Mouse (Mus musculus): Measurements from ENCODE around the gene Il17c. TPM values are rescaled to one million over a fixed set of nuclear protein-coding genes. Genes with fewer than 3 reads are reported as not detected.

Gene Il17c
- total RNA-seq (2022) = not detected

DNA sequence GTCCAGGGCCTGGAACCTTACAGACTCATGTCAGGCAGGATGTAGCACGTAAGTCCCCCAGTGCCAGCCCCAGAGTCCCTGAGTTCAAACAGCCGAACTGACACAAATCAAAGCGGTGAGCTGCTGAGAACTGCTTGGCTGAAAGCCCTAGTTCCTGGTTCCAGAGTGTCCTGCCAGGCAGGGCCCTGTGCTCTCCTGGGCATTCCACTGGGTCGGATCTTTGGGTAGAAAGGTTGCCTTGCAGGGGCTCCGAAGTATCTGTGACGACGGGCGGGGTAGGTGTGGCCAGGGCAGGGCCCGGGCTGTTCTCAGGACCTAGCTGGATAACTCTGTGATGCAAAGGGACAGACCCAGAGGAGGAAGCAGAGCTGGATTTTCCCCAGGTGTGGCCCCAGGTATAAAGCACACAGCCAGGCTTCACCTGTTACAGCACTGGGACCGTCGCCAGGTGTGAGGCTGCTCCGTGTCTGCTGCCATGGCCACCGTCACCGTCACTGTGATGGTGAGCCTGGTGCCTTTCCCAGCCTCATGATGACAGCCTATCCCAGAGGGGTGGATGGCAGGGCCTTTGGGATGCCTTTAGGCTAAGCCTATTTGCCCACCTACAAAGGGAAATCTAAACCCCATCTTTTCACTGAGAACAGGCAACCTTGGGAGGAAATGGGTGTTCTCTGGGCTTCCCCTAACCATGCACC lies at the start of gene Il17c:
Gene Il17c, plus strand, starts transcription at position 645 of the 695 bp plus-strand sequence.
- no peak for DNase-seq (ENCODE audit: low spot score)

DNA sequence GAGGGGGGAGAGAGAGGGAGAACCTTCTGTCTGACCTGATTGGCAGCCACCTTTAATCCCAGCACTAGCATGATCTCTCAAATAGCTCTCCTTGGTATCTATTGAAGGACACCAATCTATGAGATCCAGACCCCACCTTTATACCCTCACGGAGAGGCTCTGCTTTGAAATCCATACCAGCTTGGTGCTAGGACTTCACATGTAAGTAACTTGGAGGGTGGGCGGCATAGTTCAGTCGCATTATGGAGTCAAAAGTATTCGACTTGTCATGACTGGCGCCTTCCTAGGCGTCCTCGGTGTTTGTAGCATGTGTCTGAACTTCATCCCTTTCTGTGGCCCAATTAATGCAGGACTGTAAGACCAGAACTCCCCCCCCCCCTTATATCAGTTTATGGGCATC lies 46.5 kb upstream of the Il17c start:
- no peak for DNase-seq (ENCODE audit: low spot score)

DNA sequence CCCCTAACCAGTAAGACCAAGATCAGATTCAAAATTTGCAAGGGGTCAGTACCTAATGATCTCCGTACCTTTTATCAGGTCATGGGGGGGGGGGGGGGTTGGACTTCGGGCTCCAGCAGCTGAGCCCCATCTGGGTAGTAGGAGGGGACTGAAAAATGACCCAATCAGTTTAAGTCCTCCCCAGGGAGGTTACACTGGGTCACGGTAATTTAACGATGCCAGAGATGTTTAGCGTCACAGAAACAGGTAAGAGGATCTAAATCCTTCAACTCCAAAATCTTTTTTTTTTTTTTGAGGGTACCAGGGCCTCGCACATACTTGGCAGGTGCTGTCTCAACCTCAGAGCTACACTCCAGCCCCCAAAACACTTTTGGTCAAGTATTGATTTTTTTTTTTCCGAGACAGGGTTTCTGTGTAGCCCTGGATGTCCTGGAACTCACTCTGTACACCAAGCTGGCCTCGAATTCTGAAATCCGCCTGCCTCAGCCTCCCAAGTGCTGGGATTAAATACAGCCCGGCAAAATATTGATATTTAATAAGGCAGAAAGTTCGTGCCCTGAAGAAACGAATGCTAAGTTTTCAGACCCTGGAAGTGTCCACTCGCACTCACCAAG lies 46.0 kb upstream of the Il17c start:
- DNase-seq (ENCODE audit: low spot score) = no peak

DNA sequence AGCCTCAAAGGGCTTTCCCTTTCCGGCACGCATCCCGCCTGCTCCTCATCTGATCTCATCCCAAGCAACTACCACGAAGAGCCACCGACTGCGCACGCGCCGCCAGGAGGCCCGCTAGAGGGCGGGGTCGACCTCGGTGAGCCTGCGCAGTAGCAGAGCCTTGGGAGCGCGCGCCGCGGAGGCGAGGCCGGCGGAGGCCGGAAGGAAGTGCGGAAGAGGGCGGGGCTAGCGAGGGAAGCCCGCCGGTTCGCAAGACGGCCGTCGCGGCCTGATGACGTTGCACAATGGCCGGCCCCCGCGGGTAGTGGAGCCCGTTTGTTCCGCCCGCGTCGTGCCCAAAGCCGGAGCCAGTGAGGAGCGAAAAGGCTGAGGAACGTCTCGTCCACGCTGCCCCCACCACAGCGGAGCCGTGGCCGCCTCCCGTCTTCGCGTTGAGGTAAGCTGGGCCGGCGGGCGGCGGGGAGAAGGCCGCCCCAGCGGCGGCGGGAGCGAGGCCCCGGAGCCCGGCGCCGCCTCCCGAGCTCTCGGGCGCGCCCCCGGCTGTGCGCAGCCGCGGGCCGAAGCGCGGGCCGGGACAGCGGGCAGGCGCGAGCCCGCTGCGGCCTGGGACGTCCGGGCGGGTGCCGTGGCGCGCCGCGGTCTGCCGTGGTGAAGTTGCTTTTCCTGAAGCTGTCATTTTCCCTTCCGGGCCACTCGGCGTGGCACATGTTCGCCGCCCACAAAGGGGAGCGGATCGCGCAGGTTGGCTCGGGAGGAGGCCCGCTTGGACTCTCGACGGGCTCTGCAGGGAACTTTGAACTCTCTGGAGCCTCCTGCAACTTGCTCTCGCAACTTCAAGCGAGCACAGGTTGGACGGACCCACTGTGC lies 45.2 kb upstream of the Il17c start, which contains the start of gene Zc3h18:
Gene Zc3h18, plus strand, starts transcription at position 245 of the 867 bp plus-strand sequence.
- peak; percentile 98 for DNase-seq (ENCODE audit: low spot score)

DNA sequence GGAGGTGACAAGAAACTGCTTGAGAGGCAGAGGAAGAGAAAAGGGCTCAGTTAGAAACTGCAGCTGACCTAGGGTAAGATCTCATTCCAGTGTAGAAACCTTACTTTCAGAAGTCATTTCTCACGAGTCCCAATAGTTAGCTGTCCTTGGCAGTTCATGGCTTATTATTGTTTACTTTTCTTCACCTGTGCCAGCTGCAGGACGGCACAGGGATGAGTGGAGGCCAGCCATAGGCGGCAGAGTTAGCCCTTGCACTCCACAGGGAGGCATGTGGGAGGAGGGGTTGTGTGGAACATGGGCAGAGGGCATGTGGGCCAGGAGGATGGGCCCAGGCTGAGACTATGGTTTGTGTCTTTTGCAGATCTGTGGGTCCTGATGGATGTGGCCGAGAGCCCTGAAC lies 38.8 kb upstream of the Il17c start:
- no peak for DNase-seq (ENCODE audit: low spot score)

DNA sequence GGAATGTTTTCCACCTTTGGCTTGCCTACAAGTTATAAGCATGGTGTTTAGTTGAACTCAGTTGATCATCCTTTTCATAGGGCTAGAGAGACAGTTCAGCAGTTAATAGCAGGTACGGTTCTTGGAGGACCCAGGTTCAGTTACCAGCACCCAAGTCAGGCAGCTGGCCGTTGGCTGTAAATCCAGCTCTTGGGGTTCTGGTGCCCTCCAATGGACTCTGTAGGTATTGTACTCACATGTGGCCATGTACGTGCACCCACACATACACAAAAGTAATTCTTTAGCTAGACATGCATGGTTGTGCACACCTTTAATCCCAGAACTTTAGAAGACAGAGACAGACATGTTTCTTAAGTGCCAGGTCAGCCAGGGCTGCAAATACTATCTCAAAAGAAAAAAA lies 32.5 kb upstream of the Il17c start:
- DNase-seq (ENCODE audit: low spot score) = no peak

DNA sequence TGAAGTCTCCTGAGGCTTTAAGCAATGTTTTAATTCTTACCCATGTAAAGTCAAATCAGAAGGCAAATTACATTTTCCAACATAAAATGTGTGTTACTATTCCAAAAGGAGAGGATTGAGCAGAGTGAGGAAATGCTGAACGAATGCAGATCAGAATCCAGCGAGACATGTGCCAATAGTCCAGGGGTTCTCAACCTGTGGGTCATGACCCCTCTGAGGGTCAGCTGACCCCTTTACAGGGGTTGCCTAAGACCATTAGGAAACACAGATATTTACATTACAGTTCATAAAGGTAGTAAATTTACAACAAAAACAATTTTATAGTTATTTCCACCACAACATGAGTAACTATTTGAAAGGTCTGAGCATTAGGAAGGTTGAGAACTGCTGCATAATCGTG lies 31.1 kb upstream of the Il17c start:
- no peak for DNase-seq (ENCODE audit: low spot score)

DNA sequence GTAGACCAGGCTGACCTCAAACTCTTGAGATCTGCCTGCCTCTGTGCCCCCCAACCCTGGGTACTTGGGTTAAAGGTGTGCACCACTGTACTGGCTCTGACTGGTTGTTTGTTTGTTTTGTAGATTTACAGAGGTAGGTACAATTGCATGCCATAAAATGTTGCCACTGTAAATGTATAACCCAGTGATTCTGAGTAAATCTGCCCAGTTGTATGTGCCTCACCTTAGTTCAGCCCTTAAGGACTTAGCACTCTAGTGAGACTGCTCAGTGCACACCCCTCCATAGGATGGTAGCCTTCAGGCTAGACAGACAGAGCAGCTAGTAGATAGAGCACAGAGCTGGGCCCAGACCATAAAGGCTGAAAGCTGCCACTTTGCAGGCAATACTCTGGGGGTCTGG lies 28.1 kb upstream of the Il17c start:
- DNase-seq (ENCODE audit: low spot score) = no peak

DNA sequence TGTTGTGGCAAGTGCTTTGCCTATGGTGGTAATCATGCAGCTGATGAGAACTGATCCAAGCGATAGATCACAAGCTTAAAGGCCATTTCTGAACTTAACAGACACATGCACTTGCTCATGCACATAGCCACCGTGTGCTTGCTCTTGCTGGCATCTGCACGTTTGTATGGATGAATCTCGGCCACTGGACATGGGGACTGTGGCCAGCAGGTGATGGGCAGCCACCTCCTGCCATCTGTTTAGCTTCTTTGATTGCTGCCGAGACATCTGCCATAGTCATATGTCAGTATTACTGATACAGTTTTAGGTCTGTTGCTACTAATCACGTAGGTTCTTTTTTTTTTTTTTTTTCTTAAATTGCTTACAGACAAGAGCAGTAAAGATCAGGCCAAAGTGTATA lies 26.5 kb upstream of the Il17c start:
- no peak for DNase-seq (ENCODE audit: low spot score)

DNA sequence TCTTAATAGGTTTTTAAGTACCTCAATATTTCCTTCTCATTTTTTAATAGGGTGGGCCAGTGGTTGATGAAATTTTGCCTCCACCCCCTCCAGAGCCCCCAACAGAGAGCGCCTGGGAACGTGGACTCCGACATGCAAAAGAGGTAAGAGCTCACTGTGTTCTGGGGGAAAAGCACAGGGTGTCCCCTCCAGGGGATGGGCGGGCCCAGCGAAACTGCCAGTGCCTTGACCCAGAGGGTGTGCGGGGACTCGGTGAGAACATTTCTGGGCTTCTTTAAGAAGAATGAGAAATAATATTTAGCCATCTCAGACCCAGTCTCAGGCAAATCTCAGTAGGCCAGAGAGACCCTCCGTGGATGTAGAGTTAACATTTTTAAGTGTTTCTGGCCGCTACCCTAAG lies 23.6 kb upstream of the Il17c start:
- no peak for DNase-seq (ENCODE audit: low spot score)

DNA sequence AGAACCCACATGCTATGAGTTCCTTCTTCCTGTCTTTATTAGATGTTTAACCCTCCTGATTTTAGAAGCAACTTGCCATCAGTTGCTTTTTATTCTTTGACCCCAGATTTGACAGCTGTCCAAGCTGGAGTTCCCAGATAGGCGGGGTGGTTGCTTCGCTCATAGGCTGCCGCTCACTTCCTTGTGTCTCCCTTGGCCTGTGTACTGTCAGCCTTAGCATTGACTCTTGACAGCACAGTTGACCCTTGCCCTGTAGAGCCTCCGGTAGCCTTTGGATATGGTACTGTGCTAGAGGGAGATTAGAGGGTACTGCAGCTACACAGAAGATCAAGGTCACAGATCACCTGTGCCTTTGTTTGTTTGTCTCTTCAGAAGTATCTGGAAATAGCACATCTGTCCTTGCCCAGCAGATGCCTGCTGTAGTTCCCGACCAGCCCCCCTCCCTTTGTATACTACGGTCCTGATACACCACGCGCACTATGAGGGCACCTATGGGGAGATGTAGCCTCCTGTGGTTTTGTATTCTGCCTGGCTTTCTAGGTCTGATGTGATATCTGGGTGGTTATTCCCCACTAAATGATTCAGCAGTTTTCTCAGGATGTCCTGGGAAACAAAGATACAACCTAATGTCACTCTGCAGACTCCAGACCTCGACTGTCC lies 16.5 kb upstream of the Il17c start:
- no peak for DNase-seq (ENCODE audit: low spot score)

DNA sequence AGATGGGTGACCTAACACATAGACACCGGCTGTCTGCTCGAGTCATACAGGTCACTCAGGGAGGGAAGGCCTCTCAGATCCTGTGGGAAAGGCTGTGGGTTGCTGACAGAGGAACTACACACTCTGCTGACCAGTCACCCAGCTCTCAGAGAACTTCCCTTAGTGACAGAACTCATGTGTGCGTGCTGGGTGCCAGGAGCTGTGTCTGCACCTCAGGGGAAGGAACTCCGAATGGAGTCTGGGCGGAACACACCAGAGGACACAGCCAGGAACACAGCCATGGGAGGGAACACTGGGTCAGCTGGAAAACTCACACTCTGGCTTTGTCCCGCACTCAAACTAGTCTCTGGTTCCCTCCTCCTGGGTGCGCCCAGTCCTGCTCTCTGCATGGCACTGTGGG lies 14.1 kb upstream of the Il17c start:
- no peak for DNase-seq (ENCODE audit: low spot score)

DNA sequence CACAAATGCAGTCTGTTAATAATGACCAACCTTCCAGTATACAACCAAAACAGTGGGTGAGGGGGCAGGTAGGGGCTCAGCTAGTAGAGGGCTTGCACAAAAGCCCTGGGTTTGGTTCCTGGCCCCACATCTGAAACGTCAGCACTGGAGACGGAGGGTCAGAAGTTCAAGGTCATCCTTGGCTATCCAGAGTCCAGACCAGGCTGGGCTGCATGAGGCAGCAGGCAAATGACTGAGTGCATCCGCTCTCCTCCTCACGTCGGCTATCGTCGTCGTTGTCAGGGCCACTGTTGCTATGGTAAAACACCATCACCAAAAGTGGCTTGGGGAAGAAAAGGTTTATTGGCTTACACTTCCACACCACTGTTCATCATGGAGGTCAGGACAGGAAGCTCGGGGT lies 7.5 kb upstream of the Il17c start:
- no peak for DNase-seq (ENCODE audit: low spot score)

DNA sequence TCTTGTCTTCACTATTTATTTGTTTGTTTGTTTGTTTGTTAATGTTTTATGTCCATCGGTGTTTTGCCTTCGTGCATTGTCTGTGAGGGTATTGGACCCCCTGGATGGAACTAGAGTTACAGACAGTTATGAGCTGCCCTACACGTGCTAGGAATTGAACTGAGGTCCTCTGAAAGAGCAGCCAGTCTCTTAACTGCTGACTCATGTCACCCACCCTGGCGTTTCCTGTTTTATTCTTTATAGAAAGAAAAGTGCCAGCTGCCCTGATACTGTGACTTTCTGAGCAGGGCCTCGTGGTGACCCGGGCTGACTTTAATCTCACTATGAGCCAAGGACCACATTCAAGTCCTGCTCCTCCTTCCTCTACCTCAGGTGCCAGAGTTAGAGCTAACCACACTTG lies 6.3 kb upstream of the Il17c start:
- DNase-seq (ENCODE audit: low spot score) = no peak

DNA sequence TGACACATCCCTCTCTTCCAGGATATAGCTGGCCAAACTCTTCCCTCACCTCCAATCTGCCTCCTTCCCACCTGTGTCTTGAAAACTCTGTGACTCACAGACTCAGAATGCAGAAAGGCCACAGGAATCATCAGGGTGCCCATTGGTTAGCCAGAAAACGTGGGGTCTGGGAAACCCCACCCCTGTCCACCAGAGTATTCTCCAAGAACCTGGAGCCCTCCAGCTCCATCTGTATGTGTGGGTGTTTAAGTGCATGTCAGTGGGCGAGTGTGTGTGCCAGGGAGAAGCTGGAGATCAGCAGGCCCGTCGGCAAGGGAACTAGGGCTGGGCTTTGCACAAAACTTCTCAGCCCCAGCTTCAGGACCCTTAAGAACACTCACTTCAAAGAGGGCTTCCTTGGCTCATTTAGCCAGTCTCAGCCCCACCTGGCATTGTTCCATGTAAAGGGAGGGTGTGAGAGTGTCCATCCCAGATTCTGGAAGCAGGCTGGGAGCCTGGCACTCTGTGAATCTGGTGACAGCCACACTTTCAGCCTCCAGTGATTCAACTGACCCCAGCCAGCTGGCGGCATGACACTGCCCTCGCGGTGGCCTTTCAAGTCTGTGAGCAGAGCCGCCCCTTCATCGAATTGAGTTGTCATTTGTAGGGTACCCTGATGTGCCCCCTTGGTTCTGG lies 1.8 kb upstream of the Il17c start:
- no peak for DNase-seq (ENCODE audit: low spot score)

DNA sequence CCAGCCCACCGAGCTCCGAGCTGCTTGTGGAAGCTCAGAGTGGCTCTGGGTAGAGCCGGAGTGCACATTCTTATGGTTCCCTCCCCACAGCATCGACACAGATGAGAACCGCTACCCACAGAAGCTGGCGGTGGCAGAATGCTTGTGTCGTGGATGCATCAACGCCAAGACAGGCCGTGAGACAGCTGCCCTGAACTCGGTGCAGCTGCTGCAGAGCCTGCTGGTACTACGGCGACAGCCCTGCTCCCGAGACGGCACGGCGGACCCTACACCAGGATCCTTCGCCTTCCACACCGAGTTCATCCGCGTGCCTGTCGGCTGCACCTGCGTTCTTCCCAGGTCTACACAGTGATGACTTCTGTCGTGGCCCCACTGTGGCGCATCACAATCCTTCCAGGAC lies 1.4 kb downstream of the Il17c start:
- no peak for DNase-seq (ENCODE audit: low spot score)

DNA sequence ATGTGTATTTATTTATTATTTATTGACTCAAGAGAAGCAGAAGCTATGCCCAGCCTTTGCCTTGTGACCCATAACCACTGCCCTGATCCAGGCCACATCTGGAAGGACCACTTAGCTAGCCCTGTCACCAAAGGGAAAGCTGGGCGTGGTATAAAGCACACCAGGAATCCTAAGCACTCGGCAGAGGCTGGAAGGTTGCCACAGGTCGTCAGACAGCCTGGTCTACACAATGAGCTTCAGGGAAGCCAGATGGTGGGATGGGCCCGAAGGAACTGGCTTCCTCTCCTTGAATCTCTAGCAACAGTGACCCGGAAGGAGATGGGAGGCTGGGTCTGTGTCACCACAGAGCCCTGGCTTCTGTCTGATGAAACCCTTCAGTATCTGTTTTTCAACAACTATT lies 1.8 kb downstream of the Il17c start:
- peak; percentile 55 for DNase-seq (ENCODE audit: low spot score)

DNA sequence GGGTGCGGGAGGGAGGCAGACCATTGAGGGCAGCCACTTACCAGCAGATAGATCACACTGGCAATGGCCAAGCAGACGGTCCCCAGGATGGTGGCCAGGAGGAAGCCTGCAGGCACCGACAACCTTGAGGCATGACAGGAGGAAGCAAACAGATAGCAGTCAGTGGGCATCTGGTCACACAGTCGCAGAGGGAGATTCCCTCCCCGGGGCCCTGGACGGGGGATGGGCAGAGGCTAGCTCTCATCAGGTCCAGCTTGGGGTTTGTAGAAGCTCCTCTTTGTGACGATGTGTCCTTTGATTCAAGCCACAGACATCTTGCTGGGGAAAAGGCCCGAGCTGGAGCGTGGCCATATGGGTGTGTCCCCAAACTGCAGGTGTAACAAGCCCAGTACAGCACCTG lies 4.3 kb downstream of the Il17c start:
- DNase-seq (ENCODE audit: low spot score) = no peak

DNA sequence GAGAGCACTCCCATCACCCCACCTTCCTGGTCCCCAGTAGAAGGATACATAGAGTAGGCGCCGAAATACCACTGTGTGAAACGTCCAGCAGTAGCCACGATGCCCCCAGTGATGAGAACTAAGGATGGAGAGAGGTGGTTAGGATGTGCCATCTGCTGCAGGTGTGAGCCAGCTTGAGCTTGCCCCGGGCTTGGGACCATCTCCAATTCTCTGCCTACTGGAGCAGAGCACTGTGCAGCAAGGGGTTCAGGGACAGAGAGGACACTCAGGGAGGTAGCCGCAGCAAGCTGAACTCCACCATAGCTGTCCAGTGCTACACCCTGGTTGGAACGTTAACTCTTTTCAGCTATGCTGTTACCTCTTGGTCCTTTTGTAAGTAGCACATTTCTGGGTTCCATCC lies 5.8 kb downstream of the Il17c start:
- DNase-seq (ENCODE audit: low spot score) = no peak

DNA sequence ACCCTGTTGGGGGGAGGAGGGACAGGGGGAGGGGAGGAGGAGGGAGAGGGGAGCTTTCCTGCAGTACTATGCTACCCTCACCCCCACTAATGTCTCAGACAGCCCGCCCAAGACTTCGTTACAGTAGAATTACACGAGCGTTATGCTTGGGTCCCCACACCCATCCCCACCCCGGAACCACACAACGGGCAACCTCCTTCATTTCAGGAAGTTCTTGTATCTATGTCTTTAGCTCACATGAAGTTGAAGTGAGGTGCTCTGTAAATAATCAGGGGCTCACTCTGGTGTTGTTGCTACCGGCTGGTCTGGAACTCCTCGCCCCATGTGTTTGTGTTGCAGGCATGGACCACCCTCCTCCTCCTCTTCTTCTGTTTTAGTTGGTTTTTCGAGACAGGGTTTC lies 6.3 kb downstream of the Il17c start:
- DNase-seq (ENCODE audit: low spot score) = no peak

DNA sequence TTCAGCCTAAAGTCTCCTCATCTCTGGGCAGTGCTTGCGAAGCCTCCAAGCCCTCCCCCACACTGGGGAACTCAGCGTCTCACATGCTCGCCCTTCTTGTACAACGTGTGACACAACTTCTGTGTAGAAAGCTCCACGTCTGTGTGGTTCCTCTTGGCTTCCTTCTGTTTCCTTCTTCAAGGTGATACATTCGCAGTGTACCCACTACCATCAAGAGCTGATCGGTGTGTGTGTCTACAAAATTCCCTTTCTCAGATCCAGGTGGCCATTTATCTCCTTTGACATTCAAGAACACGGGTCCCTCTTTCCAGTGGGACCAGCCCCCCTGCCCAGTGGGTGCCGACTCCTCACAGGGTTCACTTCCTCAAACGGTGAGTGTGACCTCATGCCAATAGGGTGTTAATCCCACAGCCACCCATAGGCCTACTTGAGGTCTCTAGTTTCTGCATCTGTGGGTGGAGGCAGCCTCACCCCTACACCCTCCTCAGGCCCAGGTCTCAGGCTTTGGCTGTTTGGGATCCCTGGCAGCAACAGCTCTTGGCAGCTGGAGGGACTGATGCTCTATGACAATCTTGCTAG lies 8.3 kb downstream of the Il17c start:
- DNase-seq (ENCODE audit: low spot score) = no peak

All from heart, adult 8-10 months (tissue).